Mouse (Mus musculus) layer of hippocampus, postnatal 25 days (tissue): ENCODE data around the gene Olfr1123. TPM values are rescaled to one million over a fixed set of nuclear protein-coding genes. Genes with fewer than 3 reads are reported as not detected.
"Not testable (repeated sequence)": the region's sequence is repeated elsewhere in the genome, so short reads cannot be mapped to it uniquely, and the experiment has no call there.

Experiments
- DNase-seq, 2 experiments: peaks; one replicate each; pipeline ENCODE4 v3.0.0; 2022; ENCODE audit warnings: mixed read lengths in 2 of 2, low spot score in 1 of 2; ENCODE audit errors: extremely low spot score in 1 of 2
- total RNA-seq, 2 experiments: library from RNA; stranded (reverse); gene quantifications; 2 replicates each; pipeline ENCODE4 v1.2.3; 2021

Olfr1123 gene
- not detected for total RNA-seq

GRCm38 (mm10) chr2:87416335-87416734 is at the start of gene Olfr1123:
Gene Olfr1123 (plus strand): TSS chr2:87416635.
- no peak for DNase-seq

DNA sequence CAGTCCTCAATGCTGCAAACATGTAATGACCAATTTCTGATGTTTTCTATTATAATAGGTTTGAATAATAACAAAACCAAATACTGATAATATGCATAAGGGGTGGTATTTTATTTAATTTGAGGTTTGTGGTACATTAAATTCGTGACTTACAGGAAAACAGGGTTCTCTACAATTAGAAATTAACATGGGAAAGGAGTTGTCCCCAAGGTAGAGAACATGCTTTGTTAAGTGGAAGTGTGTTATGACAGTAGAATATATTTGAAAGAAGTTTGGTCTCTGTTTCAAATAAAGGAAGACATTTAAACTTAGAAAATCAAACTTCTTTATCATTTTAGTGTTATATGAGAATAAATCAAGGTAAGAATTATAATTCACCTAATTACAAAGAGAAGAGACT is 46.8 kb upstream of the Olfr1123 start, which contains the start of gene Olfr1121:
Gene Olfr1121, plus strand, starts transcription at position 301 of the 400 bp plus-strand sequence.
- no peak for DNase-seq

DNA sequence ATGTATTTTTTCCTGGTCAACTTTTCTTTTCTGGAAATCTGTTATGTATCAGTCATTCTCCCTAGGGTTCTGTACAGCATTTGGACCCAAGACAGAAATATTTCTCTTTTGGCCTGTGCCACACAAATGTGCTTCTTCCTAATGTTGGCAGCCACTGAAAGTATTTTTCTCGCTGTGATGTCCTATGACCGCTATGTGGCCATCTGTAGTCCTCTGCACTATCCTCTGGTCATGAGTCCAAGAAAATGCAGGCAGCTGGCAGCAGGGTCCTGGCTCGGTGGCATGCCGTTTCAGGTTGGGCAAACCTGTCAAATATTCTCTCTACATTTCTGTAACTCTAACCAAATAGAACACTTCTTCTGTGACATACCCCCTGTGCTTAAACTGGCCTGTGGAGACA is 44.7 kb upstream of the Olfr1123 start:
- DNase-seq, result no peak

GRCm38 (mm10) chr2:87383935-87384334 is 32.5 kb upstream of the Olfr1123 start:
- DNase-seq, result no peak

DNA sequence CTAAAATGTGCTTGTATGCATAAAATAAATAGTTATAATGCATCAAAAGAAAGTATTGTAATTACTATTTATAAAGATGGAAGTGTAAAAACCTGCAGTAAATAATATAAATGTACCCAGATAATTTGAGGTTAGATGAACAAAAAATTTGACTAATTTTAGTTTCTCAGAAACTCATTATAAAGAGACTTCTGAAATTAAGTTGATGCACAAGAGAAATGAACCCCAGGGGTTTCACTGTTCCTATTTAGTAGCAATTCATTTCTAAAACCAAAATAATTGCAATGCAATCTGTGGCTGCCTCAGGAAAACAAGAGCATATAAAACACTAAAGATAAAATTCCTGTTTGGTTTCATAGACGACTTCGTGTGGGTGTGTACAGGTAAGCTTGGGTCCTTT is 30.9 kb upstream of the Olfr1123 start, which contains the start of gene Olfr1122:
Gene Olfr1122, plus strand, starts transcription at position 301 of the 400 bp plus-strand sequence.
- no peak for DNase-seq

- not testable (repeated sequence) for DNase-seq
Observed at GRCm38 (mm10) chr2:87393605-87394004, 22.8 kb upstream of the Olfr1123 start.

GRCm38 (mm10) chr2:87394686-87395085 is 21.7 kb upstream of the Olfr1123 start:
- DNase-seq, result not testable (repeated sequence)

GRCm38 (mm10) chr2:87429975-87430374 is 13.5 kb downstream of the Olfr1123 start, which contains the start of gene Olfr1124:
Gene Olfr1124 (plus strand): TSS chr2:87430275.
- no peak for DNase-seq

GRCm38 (mm10) chr2:87437731-87438130 is 21.3 kb downstream of the Olfr1123 start:
- no peak for DNase-seq

GRCm38 (mm10) chr2:87453662-87454061 is 37.2 kb downstream of the Olfr1123 start, which contains the start of gene Olfr1126:
Gene Olfr1126 (plus strand): TSS chr2:87453962.
- DNase-seq, result no peak

- no peak for DNase-seq
Observed at GRCm38 (mm10) chr2:87461769-87462168, 45.3 kb downstream of the Olfr1123 start.

Other genes starting within 250 kb of the Olfr1123 start
- not detected for gene Olfr1112, start 228.8 kb upstream of the Olfr1123 start, total RNA-seq
- gene Olfr1113, start 207.7 kb upstream of the Olfr1123 start, total RNA-seq, result not detected
- not detected for gene Olfr1115, start 168.6 kb upstream of the Olfr1123 start, total RNA-seq
- not detected for gene Olfr1116, start 149.1 kb upstream of the Olfr1123 start, total RNA-seq
- gene Olfr1118, start 109.1 kb upstream of the Olfr1123 start, total RNA-seq, result not detected
- not detected for gene Olfr1120, start 61.8 kb upstream of the Olfr1123 start, total RNA-seq
- not detected for gene Olfr1121, start 46.7 kb upstream of the Olfr1123 start, total RNA-seq
- not detected for gene Olfr1122, start 30.8 kb upstream of the Olfr1123 start, total RNA-seq
- gene Olfr1124, start 13.6 kb downstream of the Olfr1123 start, total RNA-seq, result not detected
- gene Olfr1126, start 37.3 kb downstream of the Olfr1123 start, total RNA-seq, result not detected
- not detected for gene Pramel7, start 80.5 kb downstream of the Olfr1123 start, total RNA-seq
- not detected for gene Pramel6, start 89.9 kb downstream of the Olfr1123 start, total RNA-seq
- gene Olfr153, start 115.2 kb downstream of the Olfr1123 start, total RNA-seq, result not detected
- gene Olfr1128, start 128.9 kb downstream of the Olfr1123 start, total RNA-seq, result not detected
- gene Olfr1129, start 157.3 kb downstream of the Olfr1123 start, total RNA-seq, result not detected
- not detected for gene Olfr1130, start 189.6 kb downstream of the Olfr1123 start, total RNA-seq
- gene Olfr1131, start 210.5 kb downstream of the Olfr1123 start, total RNA-seq, result not detected
- gene Olfr1132, start 220.9 kb downstream of the Olfr1123 start, total RNA-seq, result not detected
- not detected for gene Olfr1133, start 230.7 kb downstream of the Olfr1123 start, total RNA-seq
- gene Olfr1134, start 241.8 kb downstream of the Olfr1123 start, total RNA-seq, result not detected